Mouse (Mus musculus) ovary, postnatal 36 days (tissue): ENCODE measurements around the gene Setx.

Source experiments
- DNase-seq: peaks from one replicate; pipeline ENCODE4 v3.0.0; 2022; ENCODE audit warnings: low spot score, mixed read lengths

Setx gene

DNA sequence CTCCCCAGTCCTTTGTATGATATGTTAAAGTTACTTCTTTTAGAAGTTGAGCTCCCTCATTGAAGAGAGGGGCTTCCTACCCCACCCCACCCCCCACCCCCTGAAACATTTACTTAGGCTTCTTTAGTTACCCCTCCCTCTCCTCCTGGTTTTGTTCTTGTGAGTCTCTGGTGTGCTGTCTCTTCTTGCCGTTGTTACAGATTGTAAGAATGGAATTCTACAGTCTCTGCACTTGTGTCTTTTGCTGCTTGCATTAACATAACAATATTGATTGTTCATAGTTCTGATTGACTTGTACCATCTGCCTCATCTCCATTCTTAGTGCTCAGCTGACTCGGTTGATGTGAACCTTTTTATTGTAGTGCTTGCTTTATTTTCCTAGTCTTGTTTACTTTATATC, 28.0 kb downstream of the Setx start:
- DNase-seq = no peak

GRCm38 (mm10) chr2:29168067-29168466, 44.1 kb downstream of the Setx start:
- DNase-seq = no peak

DNA sequence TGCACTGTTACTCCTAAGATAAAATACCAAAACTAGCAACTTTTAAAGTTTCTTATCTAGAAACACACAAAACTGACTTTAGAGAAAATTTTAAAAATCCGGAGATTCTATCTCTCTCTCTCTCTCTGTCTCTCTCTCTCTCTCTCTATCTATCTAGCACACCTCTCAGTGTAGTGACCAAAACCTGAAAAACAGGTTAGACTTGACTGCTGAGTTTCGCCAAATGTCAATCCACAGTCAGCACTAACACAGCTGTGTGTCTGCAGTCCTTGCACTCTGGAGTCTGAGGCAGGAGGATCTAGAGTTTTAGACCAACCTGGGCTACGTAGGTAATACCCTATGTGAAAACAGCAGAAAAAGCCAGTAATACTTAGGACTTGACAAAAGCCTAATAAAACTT, 50.9 kb downstream of the Setx start:
- no peak for DNase-seq

DNA sequence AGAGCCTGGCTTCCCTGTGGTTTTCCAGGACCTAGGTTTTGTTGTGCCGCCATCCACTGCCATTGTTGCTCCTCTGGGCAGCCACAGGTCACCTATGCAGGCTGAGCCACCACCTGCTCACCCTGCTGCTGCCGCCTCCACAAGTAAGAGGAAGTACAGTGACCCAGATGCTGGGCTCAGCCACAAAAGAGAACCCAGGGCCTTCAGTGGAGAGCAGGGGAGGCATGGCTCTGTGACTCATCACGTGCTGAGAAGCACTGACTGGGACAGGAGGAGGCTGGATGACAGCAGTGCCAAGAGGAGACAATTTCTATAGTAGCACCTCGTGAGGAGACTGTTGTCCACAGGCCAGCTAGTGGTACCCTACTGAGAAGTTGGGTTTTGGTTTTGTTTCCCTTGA, 55.8 kb downstream of the Setx start:
- no peak for DNase-seq

GRCm38 (mm10) chr2:29181111-29181510, 57.1 kb downstream of the Setx start:
- DNase-seq = no peak

- no peak for DNase-seq
Measured at GRCm38 (mm10) chr2:29183266-29183924, 59.4 kb downstream of the Setx start.

DNA sequence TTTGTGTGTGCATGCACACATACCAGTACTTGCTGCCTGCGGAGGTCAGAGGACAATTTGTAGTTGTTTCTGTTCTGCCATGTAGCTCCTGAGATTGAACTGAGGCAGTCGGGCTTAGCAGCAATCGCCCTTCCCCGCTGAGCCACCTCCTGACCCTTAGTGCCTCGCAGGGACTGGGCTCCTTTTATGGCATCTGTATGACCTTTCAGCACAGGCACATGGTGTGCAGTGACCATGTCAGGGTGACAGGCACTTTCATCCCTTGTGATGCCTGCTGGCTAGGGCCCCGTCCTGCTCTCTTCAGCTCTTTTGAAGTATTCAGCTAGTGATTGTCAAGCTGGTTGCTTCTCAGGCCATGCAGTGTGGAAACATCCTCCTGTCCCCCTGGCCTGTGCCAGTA, 62.2 kb downstream of the Setx start:
- DNase-seq = no peak

- DNase-seq = no peak
Measured at GRCm38 (mm10) chr2:29190392-29190791, 66.4 kb downstream of the Setx start.

DNA sequence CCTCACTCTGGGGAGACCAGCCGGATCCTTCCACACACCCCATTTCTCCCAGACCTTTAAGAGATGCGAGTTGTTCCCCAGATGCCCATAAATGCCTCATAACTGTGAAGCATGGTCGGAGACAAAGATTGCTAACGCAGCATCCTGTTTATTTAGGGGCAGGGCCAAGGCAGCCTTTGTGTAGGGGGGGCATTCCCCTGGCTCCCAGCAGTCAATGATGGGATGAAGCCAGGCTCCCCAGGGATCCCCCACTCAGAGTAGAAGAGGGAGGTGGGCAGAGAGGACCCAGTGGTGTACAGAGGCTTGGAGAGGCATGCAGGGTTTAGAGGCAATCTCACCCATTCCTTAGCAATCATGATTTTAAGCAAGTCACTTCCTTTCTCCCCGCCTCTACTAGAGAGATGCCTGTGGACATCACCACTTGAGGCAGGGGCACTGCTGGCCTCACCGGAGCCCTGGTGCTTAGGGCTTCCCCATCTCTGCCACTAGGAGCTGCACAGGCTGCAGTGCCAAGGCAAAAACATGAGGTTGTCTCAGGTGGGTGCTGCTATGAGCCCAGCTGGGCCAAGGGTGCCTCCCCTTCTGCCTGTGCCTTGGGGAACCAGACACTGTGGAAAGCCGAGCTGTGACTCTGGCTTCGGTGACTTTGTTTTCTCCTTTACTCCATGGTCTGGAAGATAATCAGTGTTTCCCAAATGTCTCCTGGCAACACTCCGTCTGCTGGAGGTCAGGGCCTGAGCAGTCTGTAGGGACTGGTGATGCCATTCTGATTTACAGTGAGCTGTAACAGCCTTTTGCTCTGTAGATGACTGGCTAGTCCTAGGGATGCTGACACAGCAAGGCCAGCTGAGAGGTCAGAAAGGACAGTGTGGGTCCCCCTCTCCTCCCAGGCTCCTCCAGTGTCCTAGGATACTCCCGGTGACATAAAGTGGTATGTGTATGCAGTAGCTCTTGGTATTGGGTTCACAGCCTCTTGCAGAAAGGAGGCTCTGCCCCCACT, 67.5 kb downstream of the Setx start:
- no peak for DNase-seq

DNA sequence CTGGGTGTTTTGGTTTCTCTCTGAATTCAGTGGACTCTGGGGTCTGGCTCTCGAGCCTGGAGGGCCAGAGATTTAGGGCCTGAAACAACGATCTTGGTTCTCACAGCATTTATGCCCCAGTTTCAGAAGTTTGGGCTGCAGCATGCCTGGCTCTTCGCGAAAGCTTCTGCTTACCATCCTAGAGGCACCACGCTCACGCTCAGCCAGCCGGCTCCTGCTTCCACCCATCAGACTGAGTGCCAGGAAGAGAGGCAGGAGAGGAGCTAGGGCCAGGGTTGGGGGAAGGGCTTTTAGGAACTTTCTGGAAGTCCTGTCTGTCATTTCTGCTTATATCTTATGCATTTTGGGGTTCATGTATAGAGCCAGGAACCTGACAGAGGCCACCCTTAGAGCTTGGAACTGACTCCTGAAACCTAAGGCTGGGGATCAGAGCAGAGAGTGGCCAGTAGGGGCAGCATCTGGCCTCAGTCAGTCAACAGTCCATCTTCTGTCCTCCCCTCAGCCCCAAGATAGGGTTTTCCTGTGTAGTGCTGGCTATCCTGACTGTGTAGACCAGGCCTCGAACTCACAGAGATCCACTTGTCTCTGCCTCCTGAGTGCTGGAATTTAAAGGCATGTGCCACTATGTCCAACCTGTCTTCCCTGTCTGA, 68.8 kb downstream of the Setx start:
- no peak for DNase-seq

GRCm38 (mm10) chr2:29193819-29194546, 70.0 kb downstream of the Setx start:
- no peak for DNase-seq

GRCm38 (mm10) chr2:29194547-29195463, 70.8 kb downstream of the Setx start:
- peak; percentile 80 for DNase-seq

DNA sequence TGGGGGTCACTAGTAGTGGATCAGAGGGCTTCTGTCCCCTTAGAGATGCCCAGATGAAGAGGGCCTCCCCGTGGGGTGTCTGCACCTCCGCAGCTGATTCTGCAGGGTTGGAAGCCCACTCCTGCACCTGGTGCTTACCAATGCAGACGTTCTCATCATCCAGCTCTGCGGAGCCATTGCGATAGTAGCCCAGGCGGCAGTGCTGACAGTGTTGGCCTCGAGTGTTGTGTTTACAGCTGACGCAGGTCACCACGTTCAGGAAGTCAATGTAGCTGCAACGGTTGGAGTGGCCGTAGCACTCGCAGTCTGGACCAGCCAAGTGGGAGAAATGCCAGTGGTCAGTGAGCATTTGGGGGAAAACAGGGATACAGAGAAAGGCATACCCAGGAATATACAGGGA, 72.9 kb downstream of the Setx start:
- DNase-seq = no peak

- no peak for DNase-seq
Measured at GRCm38 (mm10) chr2:29198446-29198845, 74.5 kb downstream of the Setx start.

- no peak for DNase-seq
Measured at GRCm38 (mm10) chr2:29199909-29200308, 75.9 kb downstream of the Setx start.

DNA sequence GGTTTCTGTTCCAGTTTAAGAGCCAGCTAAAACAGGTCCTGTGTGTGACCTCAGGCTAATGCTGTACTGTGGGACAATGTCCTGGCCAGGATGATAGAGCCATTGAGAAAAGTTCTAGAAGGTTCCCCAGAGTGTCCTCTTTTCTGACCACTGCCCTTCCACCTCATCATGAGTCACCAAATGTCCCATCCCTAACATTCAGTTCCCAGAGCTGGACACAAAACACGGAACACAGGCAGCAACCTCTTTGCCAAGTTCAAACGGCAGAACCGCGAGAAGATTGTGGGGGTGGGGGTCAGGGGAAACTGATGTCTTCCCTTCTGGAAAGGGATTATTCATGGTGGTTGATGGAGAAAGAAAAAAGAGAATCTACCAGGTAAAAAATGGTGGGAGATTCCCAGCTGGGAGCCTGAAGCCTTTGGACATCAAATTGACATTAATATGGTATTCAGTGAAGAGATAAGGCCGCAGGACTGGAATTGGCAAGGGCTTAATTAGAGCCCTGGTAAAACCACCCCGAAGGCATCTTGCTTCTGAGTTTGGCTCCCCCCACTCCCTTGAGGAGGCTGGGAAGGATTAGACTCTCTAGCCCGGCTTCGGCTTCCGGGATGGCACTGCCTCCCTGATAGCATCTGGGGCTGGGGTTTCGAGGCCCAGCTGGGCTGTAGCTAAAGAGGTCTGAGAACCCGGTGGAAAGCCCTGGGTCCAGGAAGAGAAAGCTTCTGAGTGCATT, 77.4 kb downstream of the Setx start:
- no peak for DNase-seq

- no peak for DNase-seq
Measured at GRCm38 (mm10) chr2:29206156-29206555, 82.2 kb downstream of the Setx start.

- DNase-seq = peak; percentile 36
Measured at GRCm38 (mm10) chr2:29216286-29217012, 92.5 kb downstream of the Setx start.

DNA sequence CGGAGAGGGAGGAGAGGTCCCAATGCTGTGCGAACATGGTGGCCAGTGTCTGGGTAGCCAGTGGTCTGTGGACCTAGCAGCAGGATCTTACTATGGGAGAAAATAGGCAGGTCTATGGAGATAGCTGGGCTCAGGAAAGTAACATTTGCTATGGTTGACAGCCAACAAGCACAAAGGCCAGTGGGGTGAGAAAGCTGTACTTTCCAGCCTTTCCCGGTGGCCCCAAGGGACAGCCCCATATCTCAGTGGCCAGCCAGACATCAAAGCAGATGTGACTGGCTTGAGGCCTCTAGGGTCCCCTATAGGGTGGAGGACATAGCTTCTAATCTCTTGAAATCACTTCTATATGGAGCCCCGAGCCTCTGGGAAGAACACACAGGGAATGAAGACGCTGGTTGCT, 93.1 kb downstream of the Setx start:
- DNase-seq = no peak

- peak; percentile 38 for DNase-seq
Measured at GRCm38 (mm10) chr2:29217897-29218296, 93.9 kb downstream of the Setx start.
